26 mouse cellular contexts compared by ENCODE assay signal in the genomic region with DNA sequence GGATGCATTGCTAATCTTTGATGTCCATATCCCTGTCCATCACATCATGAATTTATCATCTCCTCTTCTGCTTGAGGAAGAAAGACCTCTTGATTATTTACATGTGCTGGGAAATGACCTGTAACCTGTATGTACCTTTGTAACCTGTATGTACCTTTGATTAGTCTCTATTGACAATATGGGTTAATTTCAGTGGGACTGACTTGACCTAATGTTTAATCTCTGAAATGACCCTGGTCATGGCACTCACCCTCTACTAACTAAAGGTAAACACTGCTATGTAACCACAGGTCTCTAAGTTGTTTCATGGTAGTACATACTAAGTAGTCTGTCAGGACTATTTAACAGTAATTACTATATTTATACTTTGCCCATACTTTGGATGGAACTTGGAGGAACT. TPM values are rescaled to one million over a fixed set of nuclear protein-coding genes. Genes with fewer than 3 reads are reported as not detected.
"Had no signal": no experiment of that assay in that cellular context is flagged by ENCODE, and none has a peak within 500 bp of the region (broad histone marks: within the 10 kb centered on the region; RNA-seq: fewer than 3 reads in every experiment).

No protein-coding gene starts in this region.

- H3K36me3 ChIP-seq: liver, embryonic 13.5 days; midbrain, embryonic 10.5 days; midbrain, embryonic 12.5 days; neural tube, embryonic 13.5 days; neural tube, embryonic 15.5 days had no signal

- H3K27me3 ChIP-seq: liver, embryonic 13.5 days; midbrain, embryonic 12.5 days; neural tube, embryonic 13.5 days; neural tube, embryonic 15.5 days had no signal

- H3K9me3 ChIP-seq: liver, embryonic 13.5 days; midbrain, embryonic 10.5 days; midbrain, embryonic 12.5 days; neural tube, embryonic 13.5 days; neural tube, embryonic 15.5 days had no signal

- H3K4me2 ChIP-seq: liver, embryonic 13.5 days; lung, embryonic 14.5 days; midbrain, embryonic 12.5 days; neural tube, embryonic 13.5 days; neural tube, embryonic 15.5 days had no signal

- H3K27ac ChIP-seq: liver, embryonic 13.5 days; midbrain, embryonic 10.5 days; midbrain, embryonic 12.5 days; neural tube, embryonic 13.5 days; neural tube, embryonic 15.5 days had no signal

- H3K4me1 ChIP-seq: liver, embryonic 13.5 days; midbrain, embryonic 10.5 days; midbrain, embryonic 12.5 days; neural tube, embryonic 13.5 days; neural tube, embryonic 15.5 days had no signal

- H3K4me3 ChIP-seq: liver, embryonic 13.5 days; midbrain, embryonic 10.5 days; midbrain, embryonic 12.5 days; myocyte; neural tube, embryonic 13.5 days; neural tube, embryonic 15.5 days had no signal

- ATAC-seq: midbrain, embryonic 16.5 days had no signal

- DNase-seq: liver, embryonic 13.5 days; lung, adult 18-20 months; lung, embryonic 14.5 days; lung, postnatal 10 days; lung, postnatal 4 days; midbrain, embryonic 14.5 days; retina, postnatal 1 day; right cerebral cortex, adult 18-20 months; right cerebral cortex, postnatal 25 days; right cerebral cortex, postnatal 4 days; spleen, adult 18-20 months; thymus, adult 18-20 months; thymus, postnatal 25 days; thymus, postnatal 4 days had no signal

- H3K9ac ChIP-seq: liver, embryonic 13.5 days; lung, embryonic 14.5 days; midbrain, embryonic 12.5 days; neural tube, embryonic 13.5 days; neural tube, embryonic 15.5 days had no signal

RNA-seq across cellular contexts. Expression of a gene that starts 19.2 kb away (rescaled TPM):
- polyA plus RNA-seq: lung, embryonic 14.5 days; lung, embryonic 16.5 days; midbrain, embryonic 10.5 days; midbrain, embryonic 12.5 days; midbrain, embryonic 14.5 days; midbrain, embryonic 16.5 days; myocyte; neural tube, embryonic 11.5 days; neural tube, embryonic 13.5 days; neural tube, embryonic 15.5 days; small intestine, adult 2 months; stomach, embryonic 14.5 days; thymus, postnatal 0 days; urinary bladder, adult 2 months had no signal
